Mouse (Mus musculus) regulatory T cell (primary cell): Measurements from ENCODE around the gene Cdk20.

Experiments used
- in situ Hi-C: fragments of 300-600 bp; cut with MboI, MseI; formaldehyde crosslinking; loops from one replicate; pipeline ENCODE4 v1.15.1; 2025; ENCODE audit warnings: high pct_unique_total_duplicates

Cdk20 gene

GRCm38 (mm10) chr13:64432017-64432995, at the start of gene Cdk20:
Cdk20 (plus strand) TSS chr13:64432314.
- in situ Hi-C loops: loop anchor here (10.0 to 25.0 kb wide), 2 partner anchors 268 to 855 kb away; partner anchors contain the start of genes Habp4 and Zfp369

DNA sequence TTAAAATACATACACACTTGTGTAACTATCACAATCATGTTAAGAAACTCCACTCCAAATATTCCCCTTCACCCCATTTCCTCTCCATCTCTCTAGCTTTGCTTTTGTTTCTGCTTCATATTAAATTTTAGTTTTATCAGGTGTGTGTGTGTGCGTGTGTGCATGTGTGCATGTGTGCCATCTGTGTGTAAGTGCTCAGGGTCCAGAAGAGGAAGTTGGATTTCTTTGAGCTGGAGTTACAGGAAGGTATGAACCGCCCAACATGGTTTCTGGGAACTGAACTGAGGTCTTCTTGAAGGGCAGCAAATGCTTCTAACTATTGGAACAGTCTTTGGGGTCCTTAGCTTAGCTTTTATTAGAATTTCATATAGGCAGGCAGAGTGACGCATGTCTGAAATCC, 47.2 kb upstream of the Cdk20 start:
- in situ Hi-C loops: no loop called here

DNA sequence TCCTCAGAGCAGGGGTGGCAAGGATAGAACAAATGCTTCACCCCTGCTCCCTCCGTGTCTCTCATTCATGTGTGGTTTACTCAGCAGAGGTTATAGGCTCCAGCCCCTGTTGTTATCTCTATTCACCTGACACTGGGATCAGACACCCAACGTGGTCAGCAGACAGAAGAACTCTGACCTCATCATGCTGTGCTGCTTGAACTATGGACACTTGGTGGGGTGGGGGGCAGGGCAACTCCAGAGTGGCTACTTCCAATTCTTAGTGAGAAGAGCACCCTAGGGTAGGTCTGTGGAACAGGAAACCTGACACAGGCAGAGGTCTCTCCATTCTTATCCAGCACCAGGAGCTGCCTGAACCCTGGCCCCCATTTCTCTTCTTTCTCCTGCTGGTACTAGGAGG, 46.1 kb upstream of the Cdk20 start:
- in situ Hi-C loops: no loop called here

DNA sequence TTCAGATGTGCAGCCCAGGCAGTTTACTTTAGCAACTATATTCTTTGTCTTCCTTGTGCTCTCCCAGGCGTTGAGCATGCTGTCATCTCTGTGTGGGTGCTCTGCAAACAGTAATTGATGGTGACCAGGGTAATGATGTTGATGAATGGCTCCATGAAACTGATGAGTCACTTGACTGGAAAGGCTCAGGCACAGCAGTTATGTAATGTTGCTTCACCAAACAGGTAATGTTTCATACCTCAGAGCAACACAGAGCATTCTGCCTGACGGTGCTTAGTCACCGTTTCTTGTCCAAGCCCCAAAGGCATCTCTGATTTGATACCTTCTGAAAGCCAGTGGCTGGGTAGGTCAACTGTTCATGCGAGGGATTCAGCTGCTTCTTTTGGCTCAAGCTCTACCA, 43.7 kb upstream of the Cdk20 start:
- in situ Hi-C loops: no loop called here

DNA sequence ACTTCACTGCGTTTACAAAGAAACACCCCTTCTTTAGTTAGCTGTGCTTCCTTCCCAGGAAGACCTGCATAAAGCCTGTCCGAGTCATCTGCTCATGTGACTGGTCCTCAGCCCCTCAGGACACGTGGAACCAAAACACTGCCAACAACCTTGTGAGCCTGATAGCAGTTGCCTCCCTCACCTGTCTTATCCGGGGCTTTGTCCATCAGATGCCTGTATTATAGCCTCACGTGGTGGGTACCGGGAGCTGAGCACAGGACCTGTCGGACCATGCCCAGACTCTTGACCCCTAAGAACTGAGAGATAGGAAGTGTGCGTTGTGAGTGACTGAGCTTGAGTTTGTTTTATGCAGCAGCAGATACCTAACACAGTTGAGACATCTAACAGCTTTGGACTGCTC, 35.1 kb upstream of the Cdk20 start:
- in situ Hi-C loops: no loop called here

- in situ Hi-C loops: no loop called here
These were observed 34.0 kb upstream of the Cdk20 start for GRCm38 (mm10) chr13:64398065-64398464.

GRCm38 (mm10) chr13:64399906-64400305, 32.2 kb upstream of the Cdk20 start:
- in situ Hi-C loops: no loop called here

DNA sequence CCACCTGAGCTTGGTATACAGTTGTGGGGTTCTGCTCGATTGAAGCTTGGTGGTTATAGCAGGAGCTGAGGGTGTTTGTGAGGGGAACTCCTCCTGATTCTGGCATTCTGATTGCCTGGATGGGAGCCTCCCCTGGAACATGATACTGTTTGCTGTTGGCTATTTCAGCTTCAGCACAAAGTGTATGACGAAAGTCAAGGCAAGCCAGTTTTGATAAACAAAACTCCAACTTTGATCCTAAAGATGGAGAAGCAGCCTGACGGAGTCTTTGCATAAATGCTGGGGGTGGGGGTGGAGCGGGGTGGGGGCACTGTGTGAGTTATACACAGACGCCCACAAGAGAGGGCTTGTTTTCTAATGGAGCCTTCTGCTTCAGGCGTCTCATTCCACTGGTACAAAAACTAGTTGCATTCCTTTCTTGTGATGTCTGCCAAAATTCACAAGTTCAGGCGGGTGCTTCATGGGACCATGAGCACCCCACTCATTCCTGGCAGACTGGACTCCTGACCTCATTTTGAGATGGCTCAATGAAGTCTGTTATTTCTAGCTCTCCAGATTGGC, 31.2 kb upstream of the Cdk20 start:
- in situ Hi-C loops: no loop called here

- in situ Hi-C loops: no loop called here
These were observed 30.1 kb upstream of the Cdk20 start for GRCm38 (mm10) chr13:64402006-64402405.

- in situ Hi-C loops: no loop called here
These were observed 29.6 kb upstream of the Cdk20 start for GRCm38 (mm10) chr13:64402504-64402949.

GRCm38 (mm10) chr13:64402951-64403460, 29.1 kb upstream of the Cdk20 start:
- in situ Hi-C loops: no loop called here

DNA sequence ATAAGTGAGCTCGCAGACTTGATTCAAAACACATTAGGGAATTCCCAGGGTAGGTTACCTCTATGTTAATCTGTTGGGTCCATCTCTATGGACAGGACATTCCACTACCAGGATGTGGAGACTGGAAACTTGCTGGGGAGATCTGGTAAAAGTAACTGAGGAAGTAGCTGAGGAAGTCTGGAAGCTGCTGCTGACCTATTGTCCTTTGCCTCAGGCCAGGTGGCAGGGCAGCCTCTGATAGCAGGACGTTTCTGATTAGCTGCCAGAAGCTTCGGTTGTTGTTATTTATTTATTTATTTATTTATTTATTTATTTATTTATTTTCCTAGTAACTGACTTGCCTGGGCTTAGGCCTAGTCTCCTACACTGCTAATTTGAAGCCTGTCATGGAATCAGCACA, 28.6 kb upstream of the Cdk20 start:
- in situ Hi-C loops: no loop called here

DNA sequence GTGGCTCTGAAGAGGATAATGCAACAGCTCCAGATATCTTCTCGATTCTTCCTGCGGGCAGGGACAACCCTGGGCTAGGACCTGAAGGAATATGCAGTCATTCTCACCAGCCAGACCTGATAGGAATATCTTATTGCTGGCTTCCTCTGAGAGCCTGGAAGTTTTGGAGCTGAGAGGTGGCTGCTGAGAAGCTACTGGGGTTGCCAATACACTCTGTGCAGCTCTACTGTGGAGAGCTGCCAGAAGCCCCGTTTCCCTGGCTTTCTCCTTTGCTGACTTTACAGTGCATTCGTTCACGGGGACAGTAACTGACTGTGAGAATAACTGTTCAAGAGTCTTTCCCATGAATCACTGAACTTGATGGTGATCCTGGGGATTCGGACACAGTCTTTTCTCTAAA, 26.6 kb upstream of the Cdk20 start:
- in situ Hi-C loops: no loop called here

- in situ Hi-C loops: no loop called here
These were observed 24.1 kb upstream of the Cdk20 start for GRCm38 (mm10) chr13:64407992-64408391.

DNA sequence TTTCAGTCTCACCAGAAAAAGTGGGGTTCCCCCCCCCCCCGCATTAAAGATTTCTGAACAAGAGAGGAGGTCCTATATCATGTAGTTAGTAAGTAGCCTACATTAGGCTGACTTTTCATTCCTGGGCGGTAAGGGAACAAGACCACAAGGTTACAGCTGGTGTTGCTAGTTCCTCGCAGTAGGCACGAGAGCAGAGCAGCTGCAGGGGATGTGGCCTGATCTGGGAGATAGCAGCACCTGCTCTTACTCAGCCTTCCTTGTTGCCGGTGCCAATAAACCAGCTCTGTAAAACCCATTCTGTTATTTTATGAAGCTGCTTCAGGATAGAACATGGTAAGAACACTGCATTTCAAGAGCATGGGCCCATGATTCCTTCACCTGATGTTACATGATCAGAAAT, 21.5 kb upstream of the Cdk20 start:
- in situ Hi-C loops: no loop called here

DNA sequence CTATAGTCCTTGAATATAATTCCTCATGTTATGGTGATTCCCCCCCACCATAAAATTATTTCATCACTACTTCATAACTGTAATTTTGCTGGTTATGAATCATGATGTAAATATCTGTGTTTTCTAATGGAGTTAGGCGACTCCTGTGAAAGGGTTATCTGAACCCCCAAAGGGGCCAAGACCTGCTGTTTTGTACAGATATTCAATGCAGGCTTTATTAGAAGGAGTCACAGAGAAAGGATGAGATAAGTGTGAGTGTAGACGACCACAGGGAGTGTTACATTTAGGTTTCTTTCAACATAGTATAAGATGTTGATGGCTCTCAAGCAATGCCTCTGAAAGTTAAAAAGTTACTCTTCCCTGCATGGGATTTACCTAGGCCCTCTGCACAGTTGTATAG, 20.8 kb upstream of the Cdk20 start:
- in situ Hi-C loops: no loop called here

DNA sequence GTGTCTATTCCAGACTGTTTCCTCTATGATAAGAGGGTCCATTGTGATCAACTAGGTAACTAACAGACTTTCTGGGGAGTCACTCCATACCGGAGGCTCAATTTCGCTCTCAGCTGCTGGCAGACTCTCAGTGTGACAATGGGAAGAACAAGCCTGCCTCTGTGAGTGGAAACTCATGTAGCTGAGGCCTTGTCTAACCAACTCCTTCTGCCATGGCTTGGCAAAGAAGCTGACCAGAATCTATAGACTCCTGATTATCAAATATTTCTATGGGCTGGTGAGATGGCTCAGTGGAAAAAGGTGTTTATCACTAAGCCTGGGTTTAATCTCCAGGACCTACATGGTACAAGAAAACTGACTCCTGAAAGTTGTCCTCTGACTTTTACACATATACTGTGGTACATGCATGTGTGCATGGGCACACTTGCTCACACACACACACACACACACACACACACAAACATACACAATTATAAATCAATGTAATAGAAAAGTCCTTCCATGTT, 19.3 kb upstream of the Cdk20 start:
- in situ Hi-C loops: no loop called here

DNA sequence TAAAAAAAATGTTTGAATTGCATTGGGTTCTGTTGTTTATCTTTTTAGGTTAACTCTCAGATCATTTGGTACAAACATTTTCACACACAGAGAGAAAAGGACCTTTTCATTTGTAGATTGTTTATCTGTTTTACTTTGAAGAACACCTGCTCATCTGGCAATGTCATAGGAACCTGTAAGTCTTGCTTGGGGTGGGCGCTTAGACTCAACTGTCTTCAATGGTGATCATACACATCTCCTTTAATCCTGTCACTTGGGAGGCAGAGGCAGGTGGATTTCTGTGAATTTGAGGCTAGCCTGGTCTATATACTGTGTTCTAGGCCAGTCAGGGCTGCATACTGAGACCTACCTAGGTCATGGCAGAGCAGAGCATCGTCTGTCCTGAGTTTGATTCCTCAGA, 16.5 kb upstream of the Cdk20 start:
- in situ Hi-C loops: no loop called here

DNA sequence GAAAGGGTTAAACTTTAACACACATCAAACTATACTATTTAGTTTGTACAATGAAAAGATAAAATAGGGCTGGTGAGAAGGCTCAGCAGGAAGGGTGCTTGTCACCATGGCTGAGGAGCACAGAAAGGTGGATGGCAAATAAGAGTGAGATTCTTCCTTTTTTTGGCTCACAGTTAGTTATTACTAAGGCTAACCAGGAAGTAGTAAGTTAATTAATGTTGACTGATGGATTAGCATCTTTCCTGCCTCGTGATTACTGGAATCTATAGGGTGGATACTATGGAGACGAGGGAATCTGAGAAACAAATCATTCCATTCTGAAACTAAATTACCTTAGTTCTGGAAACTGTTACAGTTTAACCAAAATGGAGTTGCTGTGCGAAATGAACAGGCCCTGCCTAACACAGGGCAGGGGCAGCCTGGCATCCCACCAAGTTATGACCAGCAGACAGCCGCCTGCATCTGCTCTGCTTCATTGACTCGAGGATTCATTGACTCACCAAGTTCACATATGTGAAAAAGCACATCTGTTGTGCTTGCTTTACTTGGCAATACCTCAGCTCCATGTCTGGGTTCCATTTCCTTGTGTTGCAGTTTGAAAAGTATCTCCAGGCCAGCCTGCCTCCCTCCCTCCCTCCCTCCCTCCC, 15.0 kb upstream of the Cdk20 start:
- in situ Hi-C loops: no loop called here

- in situ Hi-C loops: no loop called here
These were observed 11.3 kb upstream of the Cdk20 start for GRCm38 (mm10) chr13:64420847-64421246.

GRCm38 (mm10) chr13:64421386-64421785, 10.7 kb upstream of the Cdk20 start:
- in situ Hi-C loops: no loop called here
